ENCODE assay signal across 8 mouse cellular contexts in genomic region chr7:30143170-30143554, GRCm38 (mm10). TPM values are rescaled to one million over a fixed set of nuclear protein-coding genes. Genes with fewer than 3 reads are reported as not detected.
DNase-seq lines count a peak whose midpoint lies in the region; ATAC-seq and TF ChIP-seq lines count a peak whose summit lies in the region.

No protein-coding gene starts in this region.

- peak overlapping the region; percentile 79 for H3K9ac ChIP-seq in heart, embryonic 12.5 days
- peak overlapping the region; percentile 69 for H3K9ac ChIP-seq in forebrain, embryonic 14.5 days (ENCODE audit: low read length)
- no peak overlapping the region for H3K9ac ChIP-seq in liver, embryonic 14.5 days (replicated peaks)

- peaks cover 58% of the 10 kb centered on the region for H3K36me3 ChIP-seq in heart, embryonic 12.5 days
- no peaks in the 10 kb centered on the region for H3K36me3 ChIP-seq in E14TG2a.4 (ENCODE audit: insufficient read depth, low read length)
- 0 out of 2 replicates have a peak, but pooled peaks cover 2% of the 10 kb centered on the region for H3K36me3 ChIP-seq in forebrain, embryonic 14.5 days (ENCODE audit: control insufficient read depth, insufficient read depth, low read length)
- H3K36me3 ChIP-seq in liver, embryonic 14.5 days (replicated peaks; ENCODE audit: control insufficient read depth, insufficient read depth, low read depth), result no peaks in the 10 kb centered on the region

- 21% methylated on average over 8 of the region's 8 CpGs for WGBS in heart, embryonic 12.5 days
- WGBS in forebrain, embryonic 14.5 days, result 15% methylated on average over 8 of the region's 8 CpGs
- 13% methylated on average over 8 of the region's 8 CpGs for WGBS in liver, embryonic 14.5 days (ENCODE audit: insufficient replicate concordance)

- no peaks in the 10 kb centered on the region for H3K4me1 ChIP-seq in heart, embryonic 12.5 days (replicated peaks)
- H3K4me1 ChIP-seq in E14TG2a.4 (replicated peaks; ENCODE audit: low read depth, low read length), result peaks cover 31% of the 10 kb centered on the region
- H3K4me1 ChIP-seq in forebrain, embryonic 14.5 days (ENCODE audit: control insufficient read depth, insufficient read depth, low read length), result no peaks in the 10 kb centered on the region
- no peaks in the 10 kb centered on the region; a peak in 1 of 4 replicates for H3K4me1 ChIP-seq in liver, embryonic 14.5 days (replicated peaks; ENCODE audit: control insufficient read depth in 2 of 2, insufficient read depth in 2 of 2, low read length in 1 of 2)

- TF ChIP-seq EP300 in liver, embryonic 14.5 days (IDR thresholded peaks at IDR 0.05; ENCODE audit: low read depth), result no peak

- H3K4me2 ChIP-seq in heart, embryonic 12.5 days, result peak overlapping the region; percentile 75
- H3K4me2 ChIP-seq in forebrain, embryonic 14.5 days (ENCODE audit: low read length), result peak overlapping the region; percentile 62
- H3K4me2 ChIP-seq in liver, embryonic 14.5 days (ENCODE audit: low read depth), result peak overlapping the region; percentile 57

- no peak; the same call in 1 of the 2 replicates for ATAC-seq in heart, embryonic 12.5 days (ENCODE audit: insufficient number of reproducible peaks, low FRiP score)
- ATAC-seq in forebrain, embryonic 14.5 days, result 0 out of 2 replicates have a peak, but pooled peaks have one; percentile 21
- no peak for ATAC-seq in liver, embryonic 14.5 days (ENCODE audit: insufficient read depth)

- H3K4me3 ChIP-seq in heart, embryonic 12.5 days, result peak overlapping the region; percentile 68
- H3K4me3 ChIP-seq in E14TG2a.4 (replicated peaks; ENCODE audit: low read length), result peak overlapping the region; percentile 90
- peak overlapping the region; percentile 52 for H3K4me3 ChIP-seq in forebrain, embryonic 14.5 days (ENCODE audit: low read depth, low read length)
- H3K4me3 ChIP-seq in liver, embryonic 14.5 days (ENCODE audit: insufficient read depth in 1 of 2, low read depth in 2 of 2, low read length in 2 of 2), result peak overlapping the region; percentile 14 to 53; a peak in 3 of 4 replicates

- H3K27me3 ChIP-seq in heart, embryonic 12.5 days (replicated peaks), result no peaks in the 10 kb centered on the region
- H3K27me3 ChIP-seq in E14TG2a.4 (ENCODE audit: insufficient read depth, low read length), result no peaks in the 10 kb centered on the region
- no peaks in the 10 kb centered on the region for H3K27me3 ChIP-seq in forebrain, embryonic 14.5 days (replicated peaks; ENCODE audit: control insufficient read depth, insufficient read depth, low read length)
- H3K27me3 ChIP-seq in liver, embryonic 14.5 days (ENCODE audit: control insufficient read depth, insufficient read depth, low read length), result no peaks in the 10 kb centered on the region

- H3K27ac ChIP-seq in heart, embryonic 12.5 days (ENCODE audit: poor library complexity, severe bottlenecking), result no peak overlapping the region
- H3K27ac ChIP-seq in forebrain, embryonic 14.5 days (ENCODE audit: low read depth, low read length), result peak overlapping the region; percentile 53; the same call in 1 of the 2 replicates
- no peak overlapping the region for H3K27ac ChIP-seq in liver, embryonic 14.5 days

- H3K9me3 ChIP-seq in heart, embryonic 12.5 days (replicated peaks), result peaks cover 24% of the 10 kb centered on the region
- H3K9me3 ChIP-seq in E14TG2a.4 (ENCODE audit: low read length), result no peaks in the 10 kb centered on the region
- H3K9me3 ChIP-seq in forebrain, embryonic 14.5 days (replicated peaks; ENCODE audit: control insufficient read depth, low read length), result 0 out of 2 replicates have a peak, but pooled peaks cover under 1% of the 10 kb centered on the region
- H3K9me3 ChIP-seq in liver, embryonic 14.5 days (ENCODE audit: control insufficient read depth, low read length), result no peaks in the 10 kb centered on the region

- DNase-seq in heart, adult 18-20 months, result no peak
- no peak for DNase-seq in forebrain, embryonic 14.5 days (ENCODE audit: low spot score)
- no peak for DNase-seq in liver, embryonic 14.5 days (ENCODE audit: low read depth in 3 of 3, low spot score in 3 of 3)
- DNase-seq in layer of hippocampus, postnatal 36 days, result no peak
- no peak for DNase-seq in gastrocnemius, postnatal 25 days
- DNase-seq in retina, embryonic 14.5 days (ENCODE audit: low spot score), result no peak

- TF ChIP-seq CTCF in E14TG2a.4 (conservative IDR thresholded peaks at IDR 0.05; ENCODE audit: low read length), result no peak
- TF ChIP-seq CTCF in liver, embryonic 14.5 days (IDR thresholded peaks at IDR 0.05; ENCODE audit: low read depth), result no peak

RNA-seq across cellular contexts. Expression of gene Zfp382, which starts 21.4 kb away (rescaled TPM):
- polyA plus RNA-seq in heart, embryonic 12.5 days (2016; fragmentation: Nextera tagmentation; extraction: Ambion mirVana), result 11.6 TPM in 2 replicates
- total RNA-seq in heart, adult 18-20 months (2021), result 1 to 10 TPM; 2.1 to 2.5 TPM
- 4.6 and 7.7 TPM in 2 replicates for polyA plus RNA-seq in forebrain, embryonic 14.5 days (2014; fragmentation: Nextera tagmentation; extraction: Ambion mirVana)
- 0.26 and 0.66 TPM in 2 replicates for polyA plus RNA-seq in liver, embryonic 14.5 days (2012; rRNA removed)
- polyA plus RNA-seq in liver, embryonic 14.5 days (2014; fragmentation: Nextera tagmentation; extraction: Ambion mirVana), result 0.32 and 1.5 TPM in 2 replicates
- 10 to 100 TPM; 31.8 to 35.0 TPM for total RNA-seq in layer of hippocampus, postnatal 36 days (2021)
- 1 to 10 TPM; 1.0 to 1.1 TPM for total RNA-seq in gastrocnemius, postnatal 25 days (2021)

RNA-seq across cellular contexts. Expression of gene Zfp146, which starts 26.4 kb away (rescaled TPM):
- 10.5 TPM in 2 replicates for polyA plus RNA-seq in heart, embryonic 12.5 days (2016; fragmentation: Nextera tagmentation; extraction: Ambion mirVana)
- 10 to 100 TPM; 27.8 to 30.9 TPM for total RNA-seq in heart, adult 18-20 months (2021)
- 27.4 and 29.0 TPM in 2 replicates for polyA plus RNA-seq in forebrain, embryonic 14.5 days (2014; fragmentation: Nextera tagmentation; extraction: Ambion mirVana)
- polyA plus RNA-seq in liver, embryonic 14.5 days (2012; rRNA removed), result 13.5 and 20.8 TPM in 2 replicates
- 4.2 and 4.4 TPM in 2 replicates for polyA plus RNA-seq in liver, embryonic 14.5 days (2014; fragmentation: Nextera tagmentation; extraction: Ambion mirVana)
- 10 to 100 TPM; 53.8 to 54.8 TPM for total RNA-seq in layer of hippocampus, postnatal 36 days (2021)
- 10 to 100 TPM; 21.4 to 28.0 TPM for total RNA-seq in gastrocnemius, postnatal 25 days (2021)

RNA-seq across cellular contexts. Expression of gene Cox7a1, which starts 40.8 kb away (rescaled TPM):
- 300 and 306 TPM in 2 replicates for polyA plus RNA-seq in heart, embryonic 12.5 days (2016; fragmentation: Nextera tagmentation; extraction: Ambion mirVana)
- total RNA-seq in heart, adult 18-20 months (2021), result 1,000 to 10,000 TPM; 2,821 to 3,018 TPM
- polyA plus RNA-seq in forebrain, embryonic 14.5 days (2014; fragmentation: Nextera tagmentation; extraction: Ambion mirVana), result 4.8 and 5.5 TPM in 2 replicates
- polyA plus RNA-seq in liver, embryonic 14.5 days (2012; rRNA removed), result 3.5 TPM in 2 replicates
- 5.5 and 7.0 TPM in 2 replicates for polyA plus RNA-seq in liver, embryonic 14.5 days (2014; fragmentation: Nextera tagmentation; extraction: Ambion mirVana)
- 1 to 10 TPM; 3.7 to 5.0 TPM for total RNA-seq in layer of hippocampus, postnatal 36 days (2021)
- 1,000 to 10,000 TPM; 1,093 to 1,260 TPM for total RNA-seq in gastrocnemius, postnatal 25 days (2021)

RNA-seq across cellular contexts. Expression of gene Zfp260, which starts 48.6 kb away (rescaled TPM):
- 90.8 and 93.5 TPM in 2 replicates for polyA plus RNA-seq in heart, embryonic 12.5 days (2016; fragmentation: Nextera tagmentation; extraction: Ambion mirVana)
- total RNA-seq in heart, adult 18-20 months (2021), result 10 to 100 TPM; 26.9 to 38.9 TPM
- 123 and 140 TPM in 2 replicates for polyA plus RNA-seq in forebrain, embryonic 14.5 days (2014; fragmentation: Nextera tagmentation; extraction: Ambion mirVana)
- polyA plus RNA-seq in liver, embryonic 14.5 days (2012; rRNA removed), result 3.7 and 4.8 TPM in 2 replicates
- polyA plus RNA-seq in liver, embryonic 14.5 days (2014; fragmentation: Nextera tagmentation; extraction: Ambion mirVana), result 11.9 and 12.6 TPM in 2 replicates
- total RNA-seq in layer of hippocampus, postnatal 36 days (2021), result 10 to 100 TPM; 76.8 to 83.7 TPM
- total RNA-seq in gastrocnemius, postnatal 25 days (2021), result 10 to 100 TPM; 24.1 to 24.4 TPM

RNA-seq across cellular contexts. Expression of gene Zfp566, which starts 52.8 kb away (rescaled TPM):
- polyA plus RNA-seq in heart, embryonic 12.5 days (2016; fragmentation: Nextera tagmentation; extraction: Ambion mirVana), result 5.8 and 6.1 TPM in 2 replicates
- total RNA-seq in heart, adult 18-20 months (2021), result 1 to 10 TPM; 1.4 to 1.9 TPM
- 18.7 and 20.3 TPM in 2 replicates for polyA plus RNA-seq in forebrain, embryonic 14.5 days (2014; fragmentation: Nextera tagmentation; extraction: Ambion mirVana)
- polyA plus RNA-seq in liver, embryonic 14.5 days (2012; rRNA removed), result 0.54 and 1.8 TPM in 2 replicates
- 1.3 and 1.5 TPM in 2 replicates for polyA plus RNA-seq in liver, embryonic 14.5 days (2014; fragmentation: Nextera tagmentation; extraction: Ambion mirVana)
- total RNA-seq in layer of hippocampus, postnatal 36 days (2021), result 1 to 10 TPM; 6.4 to 8.0 TPM
- total RNA-seq in gastrocnemius, postnatal 25 days (2021), result 1 to 10 TPM; 1.6 to 2.3 TPM

Comparison
In these comparisons a context has a peak if more than half of its experiments do, and no peak if none do; other contexts are left out.
1. H3K4me3 ChIP-seq: peak in every context shown above with its lines; median percentile 90 in E14TG2a.4; 68 in heart, embryonic 12.5 days; 52 in forebrain, embryonic 14.5 days; 34 in liver, embryonic 14.5 days.
2. RNA of gene Zfp382, which starts 21.4 kb away (total RNA-seq): 31.8 to 35.0 TPM in layer of hippocampus, postnatal 36 days; 2.1 to 2.5 TPM in heart, adult 18-20 months and 1.0 to 1.1 TPM in gastrocnemius, postnatal 25 days; every median in the first group is over 4 times any median in the second.
3. RNA of gene Cox7a1, which starts 40.8 kb away (total RNA-seq): 2,821 to 3,018 TPM in heart, adult 18-20 months and 1,093 to 1,260 TPM in gastrocnemius, postnatal 25 days; 3.7 to 5.0 TPM in layer of hippocampus, postnatal 36 days; every median in the first group is over 100 times any median in the second.
4. Peak in every context shown above with its lines, with median percentiles within 50 percentile points of each other: H3K4me2 ChIP-seq.